Comparison of ENCODE assay signal across 10 mouse cellular contexts in genomic region chr10:80574896-80575295, GRCm38 (mm10). TPM values are rescaled to one million over a fixed set of nuclear protein-coding genes. Genes with fewer than 3 reads are reported as not detected.
DNase-seq lines count a peak whose midpoint lies in the region; ATAC-seq and TF ChIP-seq lines count a peak whose summit lies in the region.
"Had no signal": no experiment of that assay in that cellular context is flagged by ENCODE, and none has a peak within 500 bp of the region (broad histone marks: within the 10 kb centered on the region; RNA-seq: fewer than 3 reads in every experiment).

No protein-coding gene starts in this region.

- intact Hi-C loops in heart, postnatal 25 days (cut with DNase I) = no loop called here

- no peak for TF ChIP-seq EP300 in stomach, postnatal 0 days (optimal IDR thresholded peaks at IDR 0.05)

- no peak overlapping the region for H3K9ac ChIP-seq in heart, embryonic 12.5 days
- H3K9ac ChIP-seq in stomach, embryonic 14.5 days (replicated peaks; ENCODE audit: low read depth, low read length) = no peak overlapping the region
- H3K9ac ChIP-seq in stomach, postnatal 0 days (ENCODE audit: low read length) = no peak overlapping the region
- no peak overlapping the region for H3K9ac ChIP-seq in limb, embryonic 15.5 days

- 71% methylated on average over 3 of the region's 3 CpGs for WGBS in heart, embryonic 12.5 days
- WGBS in stomach, embryonic 14.5 days = 68% methylated on average over 3 of the region's 3 CpGs
- 73% methylated on average over 3 of the region's 3 CpGs for WGBS in stomach, postnatal 0 days
- whole genome bisulfite sequencing in limb, embryonic 15.5 days = 67% methylated on average over 3 of the region's 3 CpGs

- TF ChIP-seq CTCF in stomach, postnatal 0 days (IDR thresholded peaks at IDR 0.05; ENCODE audit: low read depth) = no peak

- peaks cover 82% of the 10 kb centered on the region for H3K4me1 ChIP-seq in heart, embryonic 12.5 days (replicated peaks)
- peaks cover 54% of the 10 kb centered on the region for H3K4me1 ChIP-seq in stomach, embryonic 14.5 days (ENCODE audit: control insufficient read depth, insufficient read depth, low read length)
- peaks cover 16% of the 10 kb centered on the region for H3K4me1 ChIP-seq in stomach, postnatal 0 days (replicated peaks; ENCODE audit: control insufficient read depth, insufficient read depth)
- H3K4me1 ChIP-seq in limb, embryonic 15.5 days = peaks cover 77% of the 10 kb centered on the region

- H3K27me3 ChIP-seq in heart, embryonic 12.5 days (replicated peaks) = no peaks in the 10 kb centered on the region
- no peaks in the 10 kb centered on the region for H3K27me3 ChIP-seq in stomach, embryonic 14.5 days (ENCODE audit: control insufficient read depth, insufficient read depth, low read length)
- H3K27me3 ChIP-seq in stomach, postnatal 0 days (ENCODE audit: control insufficient read depth, insufficient read depth, low read length) = no peaks in the 10 kb centered on the region
- H3K27me3 ChIP-seq in limb, embryonic 15.5 days = no peaks in the 10 kb centered on the region

- no peaks in the 10 kb centered on the region for H3K36me3 ChIP-seq in heart, embryonic 12.5 days
- H3K36me3 ChIP-seq in stomach, embryonic 14.5 days (ENCODE audit: control insufficient read depth, insufficient read depth, low read length) = no peaks in the 10 kb centered on the region
- H3K36me3 ChIP-seq in stomach, postnatal 0 days (ENCODE audit: control insufficient read depth, insufficient read depth, low read length) = no peaks in the 10 kb centered on the region
- no peaks in the 10 kb centered on the region for H3K36me3 ChIP-seq in limb, embryonic 15.5 days

- peak overlapping the region; percentile 97 for H3K4me2 ChIP-seq in heart, embryonic 12.5 days
- peak overlapping the region; percentile 65; the same call in 1 of the 2 replicates for H3K4me2 ChIP-seq in stomach, embryonic 14.5 days (replicated peaks; ENCODE audit: low read depth, low read length)
- H3K4me2 ChIP-seq in stomach, postnatal 0 days (replicated peaks; ENCODE audit: low read depth) = no peak overlapping the region
- H3K4me2 ChIP-seq in limb, embryonic 15.5 days = no peak overlapping the region

- no peaks in the 10 kb centered on the region for H3K9me3 ChIP-seq in heart, embryonic 12.5 days (replicated peaks)
- no peaks in the 10 kb centered on the region for H3K9me3 ChIP-seq in stomach, embryonic 14.5 days (ENCODE audit: control insufficient read depth, low read depth, low read length)
- H3K9me3 ChIP-seq in stomach, postnatal 0 days (ENCODE audit: control insufficient read depth, low read length) = no peaks in the 10 kb centered on the region
- no peaks in the 10 kb centered on the region for H3K9me3 ChIP-seq in limb, embryonic 15.5 days

- no peak for ATAC-seq in heart, embryonic 12.5 days (ENCODE audit: insufficient number of reproducible peaks, low FRiP score)
- no peak for ATAC-seq in stomach, embryonic 14.5 days (ENCODE audit: insufficient number of reproducible peaks, insufficient read depth, low FRiP score, low read depth)
- ATAC-seq in stomach, postnatal 0 days (ENCODE audit: low FRiP score, low TSS enrichment) = no peak
- ATAC-seq in limb, embryonic 15.5 days (ENCODE audit: insufficient number of reproducible peaks, low FRiP score, low TSS enrichment, low read depth) = no peak

- 0 out of 2 replicates have a peak overlapping the region, but pooled peaks have one; percentile 91 for H3K4me3 ChIP-seq in heart, embryonic 12.5 days
- H3K4me3 ChIP-seq in stomach, embryonic 14.5 days (ENCODE audit: low read depth, low read length) = no peak overlapping the region
- no peak overlapping the region for H3K4me3 ChIP-seq in stomach, postnatal 0 days (ENCODE audit: low read depth, low read length)
- peak overlapping the region; percentile 90; the same call in 1 of the 2 replicates for H3K4me3 ChIP-seq in limb, embryonic 15.5 days

- H3K27ac ChIP-seq in heart, embryonic 12.5 days (ENCODE audit: poor library complexity, severe bottlenecking) = no peak overlapping the region
- H3K27ac ChIP-seq in stomach, embryonic 14.5 days (ENCODE audit: low read length) = no peak overlapping the region
- H3K27ac ChIP-seq in stomach, postnatal 0 days (replicated peaks) = no peak overlapping the region
- no peak overlapping the region for H3K27ac ChIP-seq in limb, embryonic 15.5 days

- DNase-seq in heart, postnatal 25 days (ENCODE audit: low spot score) = no peak
- DNase-seq in stomach, postnatal 0 days (ENCODE audit: low spot score) = no peak
- no peak for DNase-seq in cerebellum, postnatal 36 days
- no peak for DNase-seq in kidney, adult 18-20 months
- DNase-seq in thymus, postnatal 25 days = no peak
- DNase-seq: adrenal gland, postnatal 36 days; lung, postnatal 10 days had no signal

RNA-seq across cellular contexts. Expression of gene Klf16, which starts 2.2 kb away (rescaled TPM):
- 7.9 and 8.5 TPM in 2 replicates for polyA plus RNA-seq in heart, embryonic 12.5 days (2016; fragmentation: Nextera tagmentation; extraction: Ambion mirVana)
- 1 to 10 TPM; 3.0 to 4.5 TPM for total RNA-seq in heart, postnatal 25 days (2021)
- polyA plus RNA-seq in stomach, embryonic 14.5 days (2014; fragmentation: Nextera tagmentation; extraction: Ambion mirVana) = 8.1 and 8.4 TPM in 2 replicates
- 8.3 and 8.4 TPM in 2 replicates for polyA plus RNA-seq in stomach, postnatal 0 days (2015; fragmentation: Nextera tagmentation; extraction: Ambion mirVana)
- polyA plus RNA-seq in limb, embryonic 15.5 days (2015; fragmentation: Nextera tagmentation; extraction: Ambion mirVana) = 7.9 and 9.9 TPM in 2 replicates

RNA-seq across cellular contexts. Expression of gene Rexo1, which starts 13.5 kb away (rescaled TPM):
- polyA plus RNA-seq in heart, embryonic 12.5 days (2016; fragmentation: Nextera tagmentation; extraction: Ambion mirVana) = 21.5 and 22.2 TPM in 2 replicates
- total RNA-seq in heart, postnatal 25 days (2021) = 10 to 100 TPM; 11.1 to 12.2 TPM
- 22.9 and 24.3 TPM in 2 replicates for polyA plus RNA-seq in stomach, embryonic 14.5 days (2014; fragmentation: Nextera tagmentation; extraction: Ambion mirVana)
- polyA plus RNA-seq in stomach, postnatal 0 days (2015; fragmentation: Nextera tagmentation; extraction: Ambion mirVana) = 7.1 and 8.5 TPM in 2 replicates
- 21.9 and 22.5 TPM in 2 replicates for polyA plus RNA-seq in limb, embryonic 15.5 days (2015; fragmentation: Nextera tagmentation; extraction: Ambion mirVana)

RNA-seq across cellular contexts. Expression of gene Abhd17a, which starts 15.2 kb away (rescaled TPM):
- 99.4 and 105 TPM in 2 replicates for polyA plus RNA-seq in heart, embryonic 12.5 days (2016; fragmentation: Nextera tagmentation; extraction: Ambion mirVana)
- 10 to 100 TPM; 50.1 to 51.1 TPM for total RNA-seq in heart, postnatal 25 days (2021)
- 89.7 and 104 TPM in 2 replicates for polyA plus RNA-seq in stomach, embryonic 14.5 days (2014; fragmentation: Nextera tagmentation; extraction: Ambion mirVana)
- 92.5 and 103 TPM in 2 replicates for polyA plus RNA-seq in stomach, postnatal 0 days (2015; fragmentation: Nextera tagmentation; extraction: Ambion mirVana)
- polyA plus RNA-seq in limb, embryonic 15.5 days (2015; fragmentation: Nextera tagmentation; extraction: Ambion mirVana) = 97.0 and 104 TPM in 2 replicates

RNA-seq across cellular contexts. Expression of gene Scamp4, which starts 27.8 kb away (rescaled TPM):
- polyA plus RNA-seq in heart, embryonic 12.5 days (2016; fragmentation: Nextera tagmentation; extraction: Ambion mirVana) = 67.4 and 70.0 TPM in 2 replicates
- 10 to 100 TPM; 21.0 to 21.7 TPM for total RNA-seq in heart, postnatal 25 days (2021)
- 95.9 and 106 TPM in 2 replicates for polyA plus RNA-seq in stomach, embryonic 14.5 days (2014; fragmentation: Nextera tagmentation; extraction: Ambion mirVana)
- polyA plus RNA-seq in stomach, postnatal 0 days (2015; fragmentation: Nextera tagmentation; extraction: Ambion mirVana) = 67.8 and 77.3 TPM in 2 replicates
- polyA plus RNA-seq in limb, embryonic 15.5 days (2015; fragmentation: Nextera tagmentation; extraction: Ambion mirVana) = 100 and 102 TPM in 2 replicates

RNA-seq across cellular contexts. Expression of gene Adat3, which starts 27.8 kb away (rescaled TPM):
- polyA plus RNA-seq in heart, embryonic 12.5 days (2016; fragmentation: Nextera tagmentation; extraction: Ambion mirVana) = 3.5 and 4.1 TPM in 2 replicates
- 1 to 10 TPM in 1 of 2 experiments, under 1 TPM in 1; 0.84 to 1.2 TPM for total RNA-seq in heart, postnatal 25 days (2021)
- 7.7 and 7.9 TPM in 2 replicates for polyA plus RNA-seq in stomach, embryonic 14.5 days (2014; fragmentation: Nextera tagmentation; extraction: Ambion mirVana)
- polyA plus RNA-seq in stomach, postnatal 0 days (2015; fragmentation: Nextera tagmentation; extraction: Ambion mirVana) = 4.1 and 4.3 TPM in 2 replicates
- polyA plus RNA-seq in limb, embryonic 15.5 days (2015; fragmentation: Nextera tagmentation; extraction: Ambion mirVana) = 6.4 and 8.0 TPM in 2 replicates

Comparison
In these comparisons a context has a peak if more than half of its experiments do, and no peak if none do; other contexts are left out.
1. H3K4me2 ChIP-seq: peak in heart, embryonic 12.5 days (single experiment) and stomach, embryonic 14.5 days (single experiment); none in stomach, postnatal 0 days (single experiment) and limb, embryonic 15.5 days (single experiment).
2. H3K4me3 ChIP-seq: peak in heart, embryonic 12.5 days (single experiment) and limb, embryonic 15.5 days (single experiment); none in stomach, embryonic 14.5 days (single experiment) and stomach, postnatal 0 days (single experiment).